Mouse (Mus musculus) limb, embryonic 14.5 days (tissue): ENCODE measurements at regions not wholly inside any gene's neighbourhood (a gene's known extent, or its start where the extent isn't known, plus 50 kb on each side); places are given as distances from the start of the nearest gene placed in this dataset.
"Not testable (repeated sequence)": the region's sequence is repeated elsewhere in the genome, so short reads cannot be mapped to it uniquely, and the experiment has no call there.

Source experiments
- ATAC-seq: fragments of 200-750 bp; cut with Nextera tagmentation; 2 replicates; pipeline ENCODE4 v1.8.0; 2017; ENCODE audit warnings: low read depth, moderate number of reproducible peaks, moderate TSS enrichment; ENCODE audit not compliant: low FRiP score
- DNase-seq: peaks from one replicate; pipeline ENCODE4 v3.0.0-alpha.2; 2015; ENCODE audit warnings: low spot score
- H3K27ac ChIP-seq: fragments of 300-500 bp; sonication (generic); replicated peaks from 2 replicates; pipeline ENCODE4 v1.5.1; 2014; ENCODE audit warnings: low read depth, mild to moderate bottlenecking, low read length, moderate library complexity, mixed read lengths
- H3K27me3 ChIP-seq: fragments of 300-500 bp; sonication (generic); 2 replicates; pipeline ENCODE4 v1.6.1; 2014; ENCODE audit warnings: low read length, mixed read lengths; ENCODE audit not compliant: control insufficient read depth, insufficient read depth
- H3K36me3 ChIP-seq: fragments of 300-500 bp; sonication (generic); 2 replicates; pipeline ENCODE4 v1.6.1; 2014; ENCODE audit warnings: mild to moderate bottlenecking, low read length, moderate library complexity, mixed read lengths; ENCODE audit not compliant: control insufficient read depth, insufficient read depth
- H3K4me1 ChIP-seq: fragments of 300-500 bp; sonication (generic); 2 replicates; pipeline ENCODE4 v1.6.1; 2014; ENCODE audit warnings: antibody characterized with exemption, low read length, mixed read lengths; ENCODE audit not compliant: control insufficient read depth, insufficient read depth
- H3K4me2 ChIP-seq: fragments of 300-500 bp; sonication (generic); replicated peaks from 2 replicates; pipeline ENCODE4 v1.6.1; 2014; ENCODE audit warnings: low read depth, mild to moderate bottlenecking, low read length, moderate library complexity; ENCODE audit not compliant: severe bottlenecking
- H3K4me3 ChIP-seq: fragments of 300-500 bp; sonication (generic); replicated peaks from 2 replicates; pipeline ENCODE4 v1.5.1; 2014; ENCODE audit warnings: low read length
- H3K9ac ChIP-seq: fragments of 300-500 bp; sonication (generic); 2 replicates; pipeline ENCODE4 v1.6.1; 2014; ENCODE audit warnings: mild to moderate bottlenecking, low read depth, low read length, moderate library complexity; ENCODE audit not compliant: severe bottlenecking
- H3K9me3 ChIP-seq: fragments of 300-500 bp; sonication (generic); 2 replicates; pipeline ENCODE4 v1.6.1; 2016; ENCODE audit warnings: low read length; ENCODE audit not compliant: control insufficient read depth
- POLR2A ChIP-seq: fragments of 200-500 bp; IDR thresholded peaks from 2 replicates; pipeline ENCODE4 v1.8.0; 2012; ENCODE audit warnings: inconsistent platforms, mild to moderate bottlenecking, moderate library complexity, borderline replicate concordance; ENCODE audit not compliant: insufficient read depth, insufficient read length; ENCODE audit errors: extremely low read depth
- WGBS: fragments of 180-500 bp; shearing (Covaris S2); extraction: QIAGEN DNeasy Blood & Tissue Kit; methylation state at CpG from one replicate; pipeline ENCODE4 v1.1.7; 2014; 5-methylcytosine and 5-hydroxymethylcytosine counted together

DNA sequence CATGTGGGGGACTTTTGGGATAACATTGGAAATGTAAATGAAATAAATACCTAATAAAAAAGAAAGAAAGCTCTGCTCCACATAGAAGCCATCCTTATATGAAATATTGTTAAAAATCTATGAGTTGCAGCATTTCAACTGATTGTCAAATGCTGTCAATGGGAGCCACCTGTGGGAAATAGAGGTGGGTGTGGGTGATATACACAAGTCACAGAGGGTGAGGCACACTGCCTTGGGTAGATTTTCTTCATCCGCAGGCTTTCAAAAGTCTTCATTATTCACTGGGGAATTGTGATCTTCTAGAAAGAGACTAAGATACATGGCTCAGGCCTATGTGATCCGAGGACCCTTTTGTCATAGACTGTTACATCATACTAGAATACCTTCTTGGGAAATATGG is 286.6 kb upstream of the Kcnh8 start:
- Histone ChIP-seq H3K4me1 (no peaks in the 10 kb centered on the region), H3K9me3 (no peaks in the 10 kb centered on the region), H3K4me3 (no peak overlapping the region), H3K9ac (no peak overlapping the region), H3K36me3 (no peaks in the 10 kb centered on the region), H3K4me2 (no peak overlapping the region), H3K27me3 (no peaks in the 10 kb centered on the region), H3K27ac (no peak overlapping the region)
- 84% methylated on average over 2 of the region's 2 CpGs for WGBS
- ATAC-seq (no peak), DNase-seq (no peak)
- TF ChIP-seq POLR2A: no peak

- 81% methylated on average over 1 of the region's 2 CpGs for WGBS
- not testable (repeated sequence) for H3K27ac ChIP-seq, H3K9me3 ChIP-seq, H3K4me3 ChIP-seq, H3K27me3 ChIP-seq, H3K36me3 ChIP-seq, ATAC-seq, H3K4me1 ChIP-seq, DNase-seq, H3K9ac ChIP-seq, H3K4me2 ChIP-seq
These were observed 287.1 kb upstream of the Kcnh8 start for GRCm38 (mm10) chr17:52315456-52315855.

DNA sequence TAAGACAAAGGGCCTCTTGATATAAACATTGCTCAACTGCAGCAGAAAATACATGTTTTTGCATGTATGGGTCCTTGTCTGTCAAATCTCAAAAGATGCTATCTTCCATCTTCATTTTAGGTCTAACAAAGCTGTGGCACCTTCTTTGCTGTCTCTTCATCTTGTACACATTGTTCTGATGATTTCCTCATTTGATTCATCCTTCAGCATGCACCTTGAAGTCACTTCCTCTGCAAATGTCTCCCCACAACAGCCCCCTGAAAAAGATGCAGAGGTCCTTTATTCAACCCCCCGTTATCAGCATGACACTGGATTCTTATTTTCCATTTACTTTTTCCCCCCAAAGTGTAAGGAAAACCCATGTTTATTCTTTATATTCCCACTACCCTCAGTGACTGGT is 290.5 kb upstream of the Kcnh8 start:
- DNase-seq (no peak), ATAC-seq (no peak)
- no peak overlapping the region for H3K27ac ChIP-seq
- no peak for TF ChIP-seq POLR2A
- H3K9me3 ChIP-seq: no peaks in the 10 kb centered on the region
- H3K4me3 ChIP-seq: no peak overlapping the region
- H3K9ac ChIP-seq: no peak overlapping the region
- no peaks in the 10 kb centered on the region for H3K36me3 ChIP-seq
- no peaks in the 10 kb centered on the region for H3K27me3 ChIP-seq
- H3K4me2 ChIP-seq: no peak overlapping the region
- WGBS: 85% methylated on average over 1 of the region's 1 CpGs
- H3K4me1 ChIP-seq: no peaks in the 10 kb centered on the region

DNA sequence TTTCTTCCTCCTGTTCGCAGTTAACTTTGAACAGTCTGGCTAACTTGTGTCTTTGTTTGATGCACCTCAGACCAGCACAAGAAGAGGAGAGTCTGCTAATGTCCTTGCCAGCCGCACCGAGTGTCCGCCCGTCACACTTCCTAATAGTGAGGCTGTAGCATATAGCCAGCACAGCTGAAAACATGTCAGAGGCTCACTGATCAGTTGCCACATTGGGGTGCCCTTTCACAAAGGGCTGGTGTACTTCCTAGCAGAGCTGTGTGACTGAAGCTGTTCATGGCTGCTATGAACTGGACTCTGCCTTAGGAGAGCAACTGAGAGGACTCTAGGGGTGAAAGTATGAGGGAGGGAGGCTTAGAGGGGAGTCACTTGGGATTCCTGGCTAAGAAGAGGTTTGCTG is 293.7 kb upstream of the Kcnh8 start:
- no peaks in the 10 kb centered on the region for H3K9me3 ChIP-seq
- H3K4me3 ChIP-seq: no peak overlapping the region
- H3K27ac ChIP-seq: no peak overlapping the region
- no peaks in the 10 kb centered on the region for H3K27me3 ChIP-seq
- H3K9ac ChIP-seq: no peak overlapping the region
- WGBS: 85% methylated on average over 5 of the region's 5 CpGs
- no peaks in the 10 kb centered on the region for H3K4me1 ChIP-seq
- no peak overlapping the region for H3K4me2 ChIP-seq
- no peak for TF ChIP-seq POLR2A
- H3K36me3 ChIP-seq: no peaks in the 10 kb centered on the region
- ATAC-seq: no peak
- no peak for DNase-seq

GRCm38 (mm10) chr17:52304133-52304532 is 298.4 kb upstream of the Kcnh8 start:
- Histone ChIP-seq H3K4me1 (no peaks in the 10 kb centered on the region), H3K9me3 (no peaks in the 10 kb centered on the region), H3K36me3 (no peaks in the 10 kb centered on the region), H3K4me3 (no peak overlapping the region), H3K27ac (no peak overlapping the region), H3K27me3 (no peaks in the 10 kb centered on the region), H3K9ac (no peak overlapping the region), H3K4me2 (no peak overlapping the region)
- DNase-seq: no peak
- 67% methylated on average over 4 of the region's 4 CpGs for WGBS
- no peak for ATAC-seq
- no peak for TF ChIP-seq POLR2A

DNA sequence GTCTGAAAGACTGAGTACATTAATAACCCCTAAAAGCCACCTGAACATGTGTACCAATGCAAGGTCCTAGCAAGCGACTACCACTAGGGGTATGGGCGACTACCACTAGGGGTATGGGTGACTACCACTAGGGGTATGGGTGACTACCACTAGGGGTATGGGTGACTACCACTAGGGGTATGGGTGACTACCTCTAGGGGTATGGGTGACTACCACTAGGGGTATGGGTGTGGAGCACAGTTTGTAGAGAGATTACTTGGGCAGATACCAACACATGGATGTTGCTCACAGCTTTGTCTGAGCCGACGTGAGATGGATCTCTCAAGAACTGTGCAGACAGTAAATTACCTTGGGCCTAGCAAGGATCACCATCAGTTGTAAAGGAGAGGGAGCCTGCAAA is 299.2 kb upstream of the Kcnh8 start:
- Histone ChIP-seq H3K4me1 (no peaks in the 10 kb centered on the region), H3K4me3 (no peak overlapping the region), H3K36me3 (no peaks in the 10 kb centered on the region), H3K4me2 (no peak overlapping the region), H3K9me3 (no peaks in the 10 kb centered on the region), H3K9ac (no peak overlapping the region), H3K27ac (no peak overlapping the region), H3K27me3 (no peaks in the 10 kb centered on the region)
- no peak for DNase-seq
- WGBS: 88% methylated on average over 4 of the region's 4 CpGs
- no peak for ATAC-seq
- TF ChIP-seq POLR2A: no peak
